Mouse (Mus musculus): Measurements from ENCODE around the gene Ahctf1. TPM values are rescaled to one million over a fixed set of nuclear protein-coding genes. Genes with fewer than 3 reads are reported as not detected.
"Not testable (repeated sequence)": the region's sequence is repeated elsewhere in the genome, so short reads cannot be mapped to it uniquely, and the experiment has no call there.

Ahctf1 gene
- total and polyA plus RNA-seq, 3 experiments, result 22.4 to 109 (median 74.7) TPM

DNA sequence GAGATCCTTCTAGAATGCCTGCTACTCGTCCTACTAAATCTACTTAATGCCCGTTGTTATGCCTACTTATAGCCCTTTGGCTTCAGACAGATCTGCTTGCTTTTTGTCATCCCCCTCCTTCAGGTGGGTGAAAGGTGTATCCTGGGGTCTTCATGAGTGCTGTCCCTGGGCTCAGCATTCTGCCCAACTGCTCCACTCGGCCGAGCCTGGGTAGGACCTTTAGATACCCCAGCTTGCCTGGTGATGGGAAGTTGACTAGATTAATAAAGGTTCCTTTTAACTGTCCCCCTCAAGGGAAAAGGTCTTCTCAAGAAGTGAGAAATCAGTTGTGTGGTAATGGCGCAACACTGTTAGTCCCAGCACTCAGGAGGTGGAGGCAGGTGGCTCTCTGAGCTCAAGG is 24.6 kb upstream of the Ahctf1 start:
- H3K9me3 ChIP-seq (replicated peaks), result 0 out of 2 replicates have a peak, but pooled peaks cover 5% of the 10 kb centered on the region
- TF ChIP-seq GATA2 (IDR thresholded peaks at IDR 0.05; ENCODE audit: borderline replicate concordance, low read depth, low read length) (no peak), CTCF (IDR thresholded peaks at IDR 0.05; ENCODE audit: low read depth, low read length) (no peak), TAL1 (conservative IDR thresholded peaks at IDR 0.05; ENCODE audit: low read depth, low read length) (no peak), POLR2AphosphoS5 (IDR thresholded peaks at IDR 0.05; ENCODE audit: insufficient replicate concordance, low read depth, low read length) (no peak), GATA1 (IDR thresholded peaks at IDR 0.05; ENCODE audit: borderline replicate concordance, low read length) (no peak)
- H3K27me3 ChIP-seq (ENCODE audit: insufficient read depth, low read length), result peaks cover 35% of the 10 kb centered on the region
- no peaks in the 10 kb centered on the region for H3K36me3 ChIP-seq (replicated peaks)
- no peak for DNase-seq (ENCODE audit: low spot score)
- peaks cover 39% of the 10 kb centered on the region for H3K4me1 ChIP-seq (ENCODE audit: insufficient read depth, low read depth, low read length)
- ATAC-seq (ENCODE audit: extremely low read depth, insufficient number of reproducible peaks, low FRiP score, poor library complexity, severe bottlenecking), result no peak
- H3K4me3 ChIP-seq (ENCODE audit: low read depth, low read length), result no peak overlapping the region

DNA sequence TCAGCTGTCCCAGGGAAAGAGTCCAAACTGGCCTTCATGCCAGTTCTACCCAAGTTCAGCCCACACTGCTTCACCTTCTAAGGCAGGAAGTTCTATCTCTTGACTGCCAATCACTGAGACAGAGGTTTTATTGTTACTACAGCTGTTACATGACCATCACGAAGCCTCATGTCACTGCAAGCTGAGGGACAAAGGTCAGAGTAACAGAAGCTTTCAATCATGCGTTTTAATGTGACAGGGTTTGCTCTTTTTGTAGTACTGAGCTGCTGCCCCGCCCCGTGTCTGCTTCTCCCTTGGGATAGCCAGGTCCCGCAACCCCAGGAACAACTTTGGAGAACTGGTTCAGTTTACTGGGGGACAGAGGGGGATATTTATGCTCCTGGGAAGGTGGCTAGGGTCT is 21.1 kb upstream of the Ahctf1 start:
- H3K36me3 ChIP-seq (replicated peaks), result no peaks in the 10 kb centered on the region
- DNase-seq (ENCODE audit: low spot score) (no peak), ATAC-seq (ENCODE audit: extremely low read depth, insufficient number of reproducible peaks, low FRiP score, poor library complexity, severe bottlenecking) (no peak)
- peaks cover 14% of the 10 kb centered on the region for H3K27me3 ChIP-seq (ENCODE audit: insufficient read depth, low read length)
- H3K9me3 ChIP-seq (replicated peaks), result peaks cover 14% of the 10 kb centered on the region
- no peak overlapping the region for H3K4me3 ChIP-seq (ENCODE audit: low read depth, low read length)
- TF ChIP-seq POLR2AphosphoS5 (IDR thresholded peaks at IDR 0.05; ENCODE audit: insufficient replicate concordance, low read depth, low read length), result no peak
- no peak for TF ChIP-seq GATA2 (IDR thresholded peaks at IDR 0.05; ENCODE audit: borderline replicate concordance, low read depth, low read length)
- TF ChIP-seq TAL1 (conservative IDR thresholded peaks at IDR 0.05; ENCODE audit: low read depth, low read length), result no peak
- TF ChIP-seq GATA1 (IDR thresholded peaks at IDR 0.05; ENCODE audit: borderline replicate concordance, low read length), result no peak
- no peak for TF ChIP-seq CTCF (IDR thresholded peaks at IDR 0.05; ENCODE audit: low read depth, low read length)
- H3K4me1 ChIP-seq (ENCODE audit: insufficient read depth, low read depth, low read length), result peaks cover 31% of the 10 kb centered on the region

DNA sequence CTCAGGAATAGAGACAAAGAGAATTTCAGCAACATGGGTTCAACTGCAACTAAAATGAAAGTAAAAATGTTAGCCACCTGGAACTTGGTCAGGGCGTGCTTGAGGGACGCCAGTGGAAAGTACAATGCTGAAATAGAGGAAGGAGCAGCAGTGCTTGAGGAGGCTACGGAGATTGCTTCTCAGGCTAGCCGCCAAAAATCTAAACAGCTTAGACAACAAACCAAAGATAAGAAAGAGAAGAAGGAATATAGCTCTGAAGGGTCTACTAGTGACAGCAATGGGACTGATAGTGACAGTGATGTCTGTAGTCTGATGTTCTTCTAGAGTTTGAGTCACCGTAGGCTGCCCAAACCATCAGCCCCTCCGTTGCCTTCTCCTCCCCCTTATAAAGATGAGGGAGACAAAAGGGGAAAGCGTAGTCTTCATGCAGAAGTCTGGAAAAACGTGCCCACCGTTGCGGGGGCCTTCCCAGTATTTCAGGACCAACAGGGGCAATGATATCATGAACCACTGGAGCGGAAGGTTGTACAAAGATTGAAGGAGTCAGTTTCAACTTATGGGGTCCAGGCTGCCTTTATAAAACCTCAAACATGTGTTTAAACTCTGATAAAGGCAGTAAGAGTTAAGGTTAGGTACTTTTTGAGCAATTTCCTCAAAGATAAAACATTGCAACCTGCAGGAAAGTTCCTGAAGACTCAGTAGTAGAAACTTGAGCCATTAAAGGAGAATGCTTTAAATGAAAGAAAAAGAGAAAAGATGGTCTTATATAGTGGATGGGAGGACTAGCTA is 15.2 kb upstream of the Ahctf1 start:
- peak; percentile 49 for TF ChIP-seq TAL1 (conservative IDR thresholded peaks at IDR 0.05; ENCODE audit: low read depth, low read length)
- ATAC-seq (ENCODE audit: extremely low read depth, insufficient number of reproducible peaks, low FRiP score, poor library complexity, severe bottlenecking); DNase-seq (ENCODE audit: low spot score); H3K36me3 ChIP-seq (replicated peaks); H3K27me3 ChIP-seq (ENCODE audit: insufficient read depth, low read length); H3K9me3 ChIP-seq (replicated peaks): not testable (repeated sequence)
- H3K4me3 ChIP-seq (ENCODE audit: low read depth, low read length), result peak overlapping the region; percentile 14; the same call in 1 of the 2 replicates
- H3K4me1 ChIP-seq (ENCODE audit: insufficient read depth, low read depth, low read length), result peaks cover 45% of the 10 kb centered on the region

DNA sequence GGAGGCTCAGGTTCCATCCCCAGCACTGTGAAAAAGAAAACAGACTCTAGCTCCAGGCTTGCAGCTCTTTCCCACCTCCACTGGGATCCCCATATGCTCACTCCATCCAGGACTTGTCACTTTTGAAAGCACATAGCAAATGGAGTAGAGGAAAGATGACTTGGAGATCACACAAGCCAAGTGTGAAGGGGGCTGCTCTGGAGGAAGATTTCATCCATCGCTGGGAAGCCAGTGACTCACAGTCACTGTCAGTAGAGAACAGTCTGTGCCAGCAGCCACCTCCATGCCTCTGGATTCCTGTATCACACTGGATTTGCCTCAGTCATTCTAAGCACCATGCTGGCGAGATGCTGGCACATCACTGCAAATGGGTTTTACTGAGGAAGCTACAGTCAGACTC is 11.1 kb upstream of the Ahctf1 start:
- H3K4me3 ChIP-seq (ENCODE audit: low read depth, low read length), result no peak overlapping the region
- TF ChIP-seq POLR2AphosphoS5 (IDR thresholded peaks at IDR 0.05; ENCODE audit: insufficient replicate concordance, low read depth, low read length) (no peak), CTCF (IDR thresholded peaks at IDR 0.05; ENCODE audit: low read depth, low read length) (no peak), GATA1 (IDR thresholded peaks at IDR 0.05; ENCODE audit: borderline replicate concordance, low read length) (no peak), TAL1 (conservative IDR thresholded peaks at IDR 0.05; ENCODE audit: low read depth, low read length) (no peak), GATA2 (IDR thresholded peaks at IDR 0.05; ENCODE audit: borderline replicate concordance, low read depth, low read length) (no peak)
- 0 out of 2 replicates have a peak, but pooled peaks cover 4% of the 10 kb centered on the region for H3K27me3 ChIP-seq (ENCODE audit: insufficient read depth, low read length)
- H3K9me3 ChIP-seq (replicated peaks), result no peaks in the 10 kb centered on the region
- H3K36me3 ChIP-seq (replicated peaks), result no peaks in the 10 kb centered on the region
- ATAC-seq (ENCODE audit: extremely low read depth, insufficient number of reproducible peaks, low FRiP score, poor library complexity, severe bottlenecking) (no peak), DNase-seq (ENCODE audit: low spot score) (no peak)
- peaks cover 49% of the 10 kb centered on the region for H3K4me1 ChIP-seq (ENCODE audit: insufficient read depth, low read depth, low read length)

DNA sequence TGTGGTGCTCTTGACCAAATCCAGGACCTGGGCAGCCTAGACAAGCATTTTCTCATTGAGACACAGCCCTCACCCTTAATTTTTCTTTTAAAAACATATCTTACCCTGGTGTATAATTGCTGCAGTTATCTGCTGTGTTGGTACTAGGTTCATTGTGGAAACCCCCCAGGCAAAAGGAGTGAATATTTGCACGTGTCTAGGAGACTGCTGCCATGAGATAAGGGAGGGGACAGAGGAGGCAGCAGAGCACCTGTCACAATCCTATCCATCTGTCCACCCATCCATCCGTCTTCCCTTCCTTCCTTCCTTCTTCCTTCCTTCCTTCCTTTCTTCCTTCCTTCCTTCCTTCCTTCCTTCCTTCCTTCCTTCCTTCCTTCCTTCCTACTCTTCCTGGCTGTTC is 9.9 kb upstream of the Ahctf1 start:
- DNase-seq (ENCODE audit: low spot score) (no peak), ATAC-seq (ENCODE audit: extremely low read depth, insufficient number of reproducible peaks, low FRiP score, poor library complexity, severe bottlenecking) (no peak)
- Histone ChIP-seq H3K4me1 (ENCODE audit: insufficient read depth, low read depth, low read length) (peaks cover 51% of the 10 kb centered on the region), H3K4me3 (ENCODE audit: low read depth, low read length) (no peak overlapping the region), H3K9me3 (replicated peaks) (no peaks in the 10 kb centered on the region), H3K27me3 (ENCODE audit: insufficient read depth, low read length) (0 out of 2 replicates have a peak, but pooled peaks cover 4% of the 10 kb centered on the region), H3K36me3 (replicated peaks) (no peaks in the 10 kb centered on the region)
- TF ChIP-seq TAL1 (conservative IDR thresholded peaks at IDR 0.05; ENCODE audit: low read depth, low read length) (peak; percentile 42), GATA1 (IDR thresholded peaks at IDR 0.05; ENCODE audit: borderline replicate concordance, low read length) (no peak), CTCF (IDR thresholded peaks at IDR 0.05; ENCODE audit: low read depth, low read length) (no peak)

DNA sequence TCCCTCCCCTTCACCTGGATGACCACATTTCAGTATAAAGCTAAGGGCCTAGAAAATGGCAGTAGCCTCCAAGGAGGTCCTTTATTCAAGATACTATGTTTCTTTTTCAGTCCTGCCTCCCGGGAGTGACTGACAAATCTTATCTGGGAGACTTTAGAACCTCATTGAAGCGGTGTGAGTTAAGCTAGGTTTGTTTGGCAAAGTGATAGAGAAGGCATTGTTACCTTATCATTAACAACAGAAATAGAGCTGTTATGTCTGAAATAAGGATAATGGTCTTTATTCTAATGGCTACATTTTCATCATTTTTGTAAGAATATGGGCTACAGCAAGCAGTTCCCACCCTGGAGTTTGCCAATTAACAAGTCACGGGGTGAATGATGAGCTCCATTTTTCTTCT is 4.8 kb upstream of the Ahctf1 start:
- peaks cover 61% of the 10 kb centered on the region for H3K4me1 ChIP-seq (ENCODE audit: insufficient read depth, low read depth, low read length)
- no peaks in the 10 kb centered on the region for H3K9me3 ChIP-seq (replicated peaks)
- no peaks in the 10 kb centered on the region for H3K36me3 ChIP-seq (replicated peaks)
- no peak for DNase-seq (ENCODE audit: low spot score)
- TF ChIP-seq TAL1 (conservative IDR thresholded peaks at IDR 0.05; ENCODE audit: low read depth, low read length), result 0 out of 2 replicates have a peak, but pooled peaks have one; percentile 17
- TF ChIP-seq GATA1 (IDR thresholded peaks at IDR 0.05; ENCODE audit: borderline replicate concordance, low read length), result no peak
- no peak for TF ChIP-seq GATA2 (IDR thresholded peaks at IDR 0.05; ENCODE audit: borderline replicate concordance, low read depth, low read length)
- no peak for TF ChIP-seq CTCF (IDR thresholded peaks at IDR 0.05; ENCODE audit: low read depth, low read length)
- H3K4me3 ChIP-seq (ENCODE audit: low read depth, low read length), result no peak overlapping the region
- no peaks in the 10 kb centered on the region for H3K27me3 ChIP-seq (ENCODE audit: insufficient read depth, low read length)
- no peak for ATAC-seq (ENCODE audit: extremely low read depth, insufficient number of reproducible peaks, low FRiP score, poor library complexity, severe bottlenecking)
